Comparison of ENCODE assay signal across 9 mouse cellular contexts in the genomic region with DNA sequence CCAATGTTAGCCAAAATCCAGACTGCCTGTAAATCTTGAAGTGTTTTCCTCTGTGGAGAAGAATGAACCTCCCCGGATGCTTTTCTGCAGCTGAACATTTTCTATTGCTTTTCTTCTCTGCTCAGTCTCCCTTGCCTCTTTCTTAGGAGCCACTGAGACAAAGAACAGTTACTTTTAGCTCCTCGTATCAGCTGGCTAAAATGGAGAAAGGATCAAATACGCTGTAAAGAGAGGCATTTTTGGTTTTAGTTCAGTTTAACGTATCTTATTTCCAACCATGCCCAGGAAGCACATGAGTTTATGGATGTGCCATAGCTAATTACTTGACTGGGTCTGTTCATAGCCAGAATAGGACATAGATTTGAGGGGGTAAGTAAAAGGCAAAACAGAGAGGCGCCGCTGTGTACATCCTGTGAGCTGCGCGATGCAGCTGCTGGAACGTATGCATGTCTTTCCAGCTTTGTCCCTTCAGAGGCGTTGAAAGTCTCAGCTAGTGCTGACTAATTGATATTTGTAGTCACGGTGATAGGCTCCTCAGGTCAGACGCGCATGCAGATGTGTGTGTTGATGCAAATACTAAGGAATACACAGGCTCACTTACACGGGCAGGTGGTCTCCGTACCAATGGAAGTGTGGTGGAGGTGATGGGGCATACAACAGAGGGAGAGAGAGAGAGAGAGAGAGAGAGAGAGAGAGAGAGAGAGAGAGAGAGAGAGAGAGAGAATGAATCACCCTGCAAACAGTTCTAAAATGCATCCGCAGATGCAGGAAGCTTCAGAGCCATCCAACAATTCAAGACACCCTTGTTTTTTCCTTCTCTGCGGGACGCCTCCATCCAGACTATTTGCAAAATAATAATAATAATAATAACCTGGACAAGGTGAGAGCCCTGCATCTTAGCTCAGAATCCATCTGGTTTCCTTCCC.
DNase-seq lines count a peak whose midpoint lies in the region; ATAC-seq and TF ChIP-seq lines count a peak whose summit lies in the region.
"Had no signal": no experiment of that assay in that cellular context is flagged by ENCODE, and none has a peak within 500 bp of the region (broad histone marks: within the 10 kb centered on the region; RNA-seq: fewer than 3 reads in every experiment).

No protein-coding gene starts in this region.

- peaks cover 9% of the 10 kb centered on the region; the same call in 1 of the 2 replicates for H3K4me1 ChIP-seq in brown adipose tissue, adult 24 weeks (ENCODE audit: control insufficient read depth, insufficient read depth, insufficient read length, low read length)
- 0 out of 2 replicates have a peak, but pooled peaks cover 6% of the 10 kb centered on the region for H3K4me1 ChIP-seq in hindbrain, embryonic 11.5 days (replicated peaks; ENCODE audit: control insufficient read depth, insufficient read depth, low read length)
- peaks cover 53% of the 10 kb centered on the region for H3K4me1 ChIP-seq in midbrain, embryonic 15.5 days

- ATAC-seq in hindbrain, embryonic 11.5 days (ENCODE audit: low FRiP score) = peak; percentile 59
- ATAC-seq in midbrain, embryonic 15.5 days (replicated peaks) = peak; percentile 65
- no peak for ATAC-seq in monocyte, adult 5-6 weeks (replicated peaks; ENCODE audit: insufficient number of reproducible peaks, low FRiP score, low TSS enrichment, poor library complexity, severe bottlenecking)

- WGBS in hindbrain, embryonic 11.5 days = 28% methylated on average over 18 of the region's 18 CpGs
- 8% methylated on average over 18 of the region's 18 CpGs for WGBS in midbrain, embryonic 15.5 days

- H3K27ac ChIP-seq in gastrocnemius, adult 2 months = peak overlapping the region; percentile 61
- H3K27ac ChIP-seq in brown adipose tissue, adult 24 weeks (replicated peaks; ENCODE audit: low read depth, low read length) = no peak overlapping the region
- peak overlapping the region; percentile 99 for H3K27ac ChIP-seq in hindbrain, embryonic 11.5 days (ENCODE audit: low read depth, low read length)
- H3K27ac ChIP-seq in midbrain, embryonic 15.5 days = peak overlapping the region; percentile 99

- no peak for TF ChIP-seq CTCF in gastrocnemius, adult 2 months (IDR thresholded peaks at IDR 0.05)

- H3K9me3 ChIP-seq in hindbrain, embryonic 11.5 days (ENCODE audit: control insufficient read depth, low read length) = no peaks in the 10 kb centered on the region
- H3K9me3 ChIP-seq in midbrain, embryonic 15.5 days = no peaks in the 10 kb centered on the region

- DNase-seq in gastrocnemius, adult 2 months = no peak
- DNase-seq in gastrocnemius, postnatal 10 days = no peak
- peak; percentile 66 for DNase-seq in hindbrain, embryonic 11.5 days (ENCODE audit: low spot score)
- no peak for DNase-seq in cerebellum, adult 8-10 months
- DNase-seq in cerebellum, adult 11 months = no peak
- DNase-seq: adrenal gland, adult 8-10 months had no signal

- intact Hi-C loops in gastrocnemius, adult 2 months (cut with DNase I) = loop anchor here (5.0 kb wide), 3 partner anchors 84 to 574 kb away; no protein-coding TSS in a partner anchor

- peak overlapping the region; percentile 42 for H3K4me3 ChIP-seq in gastrocnemius, adult 2 months
- H3K4me3 ChIP-seq in brown adipose tissue, adult 24 weeks (ENCODE audit: insufficient read depth, low read depth, low read length) = peak overlapping the region; percentile 5; the same call in 1 of the 2 replicates
- H3K4me3 ChIP-seq in hindbrain, embryonic 11.5 days (ENCODE audit: low read depth, low read length) = peak overlapping the region; percentile 41
- peak overlapping the region; percentile 37 for H3K4me3 ChIP-seq in midbrain, embryonic 15.5 days

- H3K27me3 ChIP-seq in hindbrain, embryonic 11.5 days (ENCODE audit: control insufficient read depth, insufficient read depth, low read length) = no peaks in the 10 kb centered on the region
- H3K27me3 ChIP-seq in midbrain, embryonic 15.5 days (replicated peaks) = no peaks in the 10 kb centered on the region

- H3K9ac ChIP-seq in hindbrain, embryonic 11.5 days (ENCODE audit: low read depth, low read length) = peak overlapping the region; percentile 85
- H3K9ac ChIP-seq in midbrain, embryonic 15.5 days = peak overlapping the region; percentile 64

- H3K4me2 ChIP-seq in hindbrain, embryonic 11.5 days (replicated peaks; ENCODE audit: low read depth, low read length) = peak overlapping the region; percentile 68
- H3K4me2 ChIP-seq in midbrain, embryonic 15.5 days = peak overlapping the region; percentile 60

- no peaks in the 10 kb centered on the region for H3K36me3 ChIP-seq in hindbrain, embryonic 11.5 days (ENCODE audit: control insufficient read depth, insufficient read depth, low read length)
- no peaks in the 10 kb centered on the region for H3K36me3 ChIP-seq in midbrain, embryonic 15.5 days (replicated peaks)
